Mouse (Mus musculus): ENCODE results near the gene Ppp1r14d. TPM values are rescaled to one million over a fixed set of nuclear protein-coding genes. Genes with fewer than 3 reads are reported as not detected.
A peak's percentile ranks its signal among the peaks of the same experiment; 100 is the strongest.

Ppp1r14d gene
- polyA plus RNA-seq, 1 experiment from 2014 or later: 3.4 TPM

- peak overlapping the region; percentile 95 for H3K27ac ChIP-seq (ENCODE audit: low read length)
- H3K9me3 ChIP-seq (replicated peaks; ENCODE audit: control insufficient read depth, low read length): no peaks in the 10 kb centered on the region
- H3K27me3 ChIP-seq (ENCODE audit: control insufficient read depth, insufficient read depth, low read length): no peaks in the 10 kb centered on the region
- peaks cover 8% of the 10 kb centered on the region for H3K36me3 ChIP-seq (ENCODE audit: control insufficient read depth, insufficient read depth, low read length)
- H3K4me3 ChIP-seq (replicated peaks; ENCODE audit: low read length): peak overlapping the region; percentile 89
- peak overlapping the region; percentile 78 for H3K4me2 ChIP-seq (ENCODE audit: low read depth, low read length)
- H3K9ac ChIP-seq (ENCODE audit: low read length): peak overlapping the region; percentile 85
- WGBS: 15% methylated on average over 6 of the region's 6 CpGs
- peaks cover 10% of the 10 kb centered on the region for H3K4me1 ChIP-seq (ENCODE audit: control insufficient read depth, insufficient read depth, low read length)
- no peak for ATAC-seq (ENCODE audit: insufficient read depth, low FRiP score)
Observed at GRCm38 (mm10) chr2:119207961-119208343, 21.8 kb downstream of the Ppp1r14d start.

GRCm38 (mm10) chr2:119203871-119204460, 25.7 kb downstream of the Ppp1r14d start:
- H3K9me3 ChIP-seq (replicated peaks; ENCODE audit: control insufficient read depth, low read length): no peaks in the 10 kb centered on the region
- H3K4me3 ChIP-seq (replicated peaks; ENCODE audit: low read length): no peak overlapping the region
- no peak overlapping the region for H3K4me2 ChIP-seq (ENCODE audit: low read depth, low read length)
- no peak for ATAC-seq (ENCODE audit: insufficient read depth, low FRiP score)
- peak overlapping the region; percentile 40; the same call in 1 of the 2 replicates for H3K27ac ChIP-seq (ENCODE audit: low read length)
- H3K36me3 ChIP-seq (ENCODE audit: control insufficient read depth, insufficient read depth, low read length): no peaks in the 10 kb centered on the region
- no peaks in the 10 kb centered on the region for H3K27me3 ChIP-seq (ENCODE audit: control insufficient read depth, insufficient read depth, low read length)
- H3K4me1 ChIP-seq (ENCODE audit: control insufficient read depth, insufficient read depth, low read length): peaks cover 12% of the 10 kb centered on the region
- 68% methylated on average over 4 of the region's 4 CpGs for WGBS
- no peak overlapping the region for H3K9ac ChIP-seq (ENCODE audit: low read length)

GRCm38 (mm10) chr2:119202914-119203453, 26.7 kb downstream of the Ppp1r14d start:
- no peak overlapping the region for H3K27ac ChIP-seq (ENCODE audit: low read length)
- no peak for ATAC-seq (ENCODE audit: insufficient read depth, low FRiP score)
- WGBS: 39% methylated on average over 5 of the region's 5 CpGs

GRCm38 (mm10) chr2:119198934-119199333, 30.8 kb downstream of the Ppp1r14d start:
- Histone ChIP-seq H3K4me2 (ENCODE audit: low read depth, low read length) (no peak overlapping the region), H3K9ac (ENCODE audit: low read length) (no peak overlapping the region), H3K9me3 (replicated peaks; ENCODE audit: control insufficient read depth, low read length) (no peaks in the 10 kb centered on the region), H3K36me3 (ENCODE audit: control insufficient read depth, insufficient read depth, low read length) (no peaks in the 10 kb centered on the region), H3K4me1 (ENCODE audit: control insufficient read depth, insufficient read depth, low read length) (peaks cover 8% of the 10 kb centered on the region), H3K27me3 (ENCODE audit: control insufficient read depth, insufficient read depth, low read length) (no peaks in the 10 kb centered on the region), H3K27ac (ENCODE audit: low read length) (no peak overlapping the region), H3K4me3 (replicated peaks; ENCODE audit: low read length) (no peak overlapping the region)
- 62% methylated on average over 3 of the region's 3 CpGs for WGBS
- ATAC-seq (ENCODE audit: insufficient read depth, low FRiP score): no peak

More at GRCm38 (mm10) chr2:119202914-119203453, 26.7 kb downstream of the Ppp1r14d start:
- no peaks in the 10 kb centered on the region for H3K9me3 ChIP-seq (replicated peaks; ENCODE audit: control insufficient read depth, low read length)
- peaks cover 11% of the 10 kb centered on the region for H3K4me1 ChIP-seq (ENCODE audit: control insufficient read depth, insufficient read depth, low read length)
- H3K27me3 ChIP-seq (ENCODE audit: control insufficient read depth, insufficient read depth, low read length): no peaks in the 10 kb centered on the region
- no peak overlapping the region for H3K4me2 ChIP-seq (ENCODE audit: low read depth, low read length)
- no peaks in the 10 kb centered on the region for H3K36me3 ChIP-seq (ENCODE audit: control insufficient read depth, insufficient read depth, low read length)
- no peak overlapping the region for H3K9ac ChIP-seq (ENCODE audit: low read length)
- H3K4me3 ChIP-seq (replicated peaks; ENCODE audit: low read length): no peak overlapping the region

GRCm38 (mm10) chr2:119198049-119198448, 31.7 kb downstream of the Ppp1r14d start:
- H3K4me1 ChIP-seq (ENCODE audit: control insufficient read depth, insufficient read depth, low read length): peaks cover 6% of the 10 kb centered on the region
- H3K4me2 ChIP-seq (ENCODE audit: low read depth, low read length): no peak overlapping the region
- no peak overlapping the region; the same call in 1 of the 2 replicates for H3K9ac ChIP-seq (ENCODE audit: low read length)
- no peaks in the 10 kb centered on the region for H3K27me3 ChIP-seq (ENCODE audit: control insufficient read depth, insufficient read depth, low read length)
- 31% methylated on average over 1 of the region's 1 CpGs for WGBS
- H3K27ac ChIP-seq (ENCODE audit: low read length): no peak overlapping the region
- no peak overlapping the region for H3K4me3 ChIP-seq (replicated peaks; ENCODE audit: low read length)
- no peaks in the 10 kb centered on the region for H3K9me3 ChIP-seq (replicated peaks; ENCODE audit: control insufficient read depth, low read length)
- no peaks in the 10 kb centered on the region for H3K36me3 ChIP-seq (ENCODE audit: control insufficient read depth, insufficient read depth, low read length)
- no peak for ATAC-seq (ENCODE audit: insufficient read depth, low FRiP score)

GRCm38 (mm10) chr2:119197493-119197892, 32.2 kb downstream of the Ppp1r14d start:
- Histone ChIP-seq H3K4me1 (ENCODE audit: control insufficient read depth, insufficient read depth, low read length) (peaks cover under 1% of the 10 kb centered on the region; the same call in 1 of the 2 replicates), H3K27me3 (ENCODE audit: control insufficient read depth, insufficient read depth, low read length) (no peaks in the 10 kb centered on the region), H3K9ac (ENCODE audit: low read length) (no peak overlapping the region), H3K36me3 (ENCODE audit: control insufficient read depth, insufficient read depth, low read length) (no peaks in the 10 kb centered on the region), H3K4me3 (replicated peaks; ENCODE audit: low read length) (no peak overlapping the region), H3K27ac (ENCODE audit: low read length) (no peak overlapping the region), H3K9me3 (replicated peaks; ENCODE audit: control insufficient read depth, low read length) (no peaks in the 10 kb centered on the region), H3K4me2 (ENCODE audit: low read depth, low read length) (no peak overlapping the region)
- 61% methylated on average over 1 of the region's 1 CpGs for WGBS
- ATAC-seq (ENCODE audit: insufficient read depth, low FRiP score): no peak

- Histone ChIP-seq H3K27ac (ENCODE audit: low read length) (no peak overlapping the region), H3K36me3 (ENCODE audit: control insufficient read depth, insufficient read depth, low read length) (no peaks in the 10 kb centered on the region), H3K9me3 (replicated peaks; ENCODE audit: control insufficient read depth, low read length) (no peaks in the 10 kb centered on the region), H3K9ac (ENCODE audit: low read length) (no peak overlapping the region), H3K4me1 (ENCODE audit: control insufficient read depth, insufficient read depth, low read length) (no peaks in the 10 kb centered on the region), H3K4me3 (replicated peaks; ENCODE audit: low read length) (no peak overlapping the region), H3K4me2 (ENCODE audit: low read depth, low read length) (no peak overlapping the region), H3K27me3 (ENCODE audit: control insufficient read depth, insufficient read depth, low read length) (no peaks in the 10 kb centered on the region)
- WGBS: 46% methylated on average over 4 of the region's 4 CpGs
- ATAC-seq (ENCODE audit: insufficient read depth, low FRiP score): no peak
Observed at GRCm38 (mm10) chr2:119196316-119197108, 33.2 kb downstream of the Ppp1r14d start.

- no peaks in the 10 kb centered on the region for H3K36me3 ChIP-seq (ENCODE audit: control insufficient read depth, insufficient read depth, low read length)
- no peak for ATAC-seq (ENCODE audit: insufficient read depth, low FRiP score)
- H3K9ac ChIP-seq (ENCODE audit: low read length): no peak overlapping the region
- 0 out of 2 replicates have a peak, but pooled peaks cover 2% of the 10 kb centered on the region for H3K4me1 ChIP-seq (ENCODE audit: control insufficient read depth, insufficient read depth, low read length)
- H3K4me2 ChIP-seq (ENCODE audit: low read depth, low read length): no peak overlapping the region
- H3K9me3 ChIP-seq (replicated peaks; ENCODE audit: control insufficient read depth, low read length): no peaks in the 10 kb centered on the region
- WGBS: 85% methylated on average over 5 of the region's 5 CpGs
- no peak overlapping the region for H3K4me3 ChIP-seq (replicated peaks; ENCODE audit: low read length)
- peak overlapping the region; percentile 38 for H3K27ac ChIP-seq (ENCODE audit: low read length)
- no peaks in the 10 kb centered on the region for H3K27me3 ChIP-seq (ENCODE audit: control insufficient read depth, insufficient read depth, low read length)
Observed at GRCm38 (mm10) chr2:119194140-119194539, 35.6 kb downstream of the Ppp1r14d start.

GRCm38 (mm10) chr2:119190969-119191368, 38.7 kb downstream of the Ppp1r14d start:
- no peak overlapping the region for H3K4me2 ChIP-seq (ENCODE audit: low read depth, low read length)
- H3K4me3 ChIP-seq (replicated peaks; ENCODE audit: low read length): no peak overlapping the region
- 0 out of 2 replicates have a peak, but pooled peaks cover 3% of the 10 kb centered on the region for H3K4me1 ChIP-seq (ENCODE audit: control insufficient read depth, insufficient read depth, low read length)
- H3K36me3 ChIP-seq (ENCODE audit: control insufficient read depth, insufficient read depth, low read length): no peaks in the 10 kb centered on the region
- ATAC-seq (ENCODE audit: insufficient read depth, low FRiP score): no peak
- H3K9ac ChIP-seq (ENCODE audit: low read length): no peak overlapping the region
- 75% methylated on average over 5 of the region's 5 CpGs for WGBS
- H3K27me3 ChIP-seq (ENCODE audit: control insufficient read depth, insufficient read depth, low read length): no peaks in the 10 kb centered on the region
- H3K9me3 ChIP-seq (replicated peaks; ENCODE audit: control insufficient read depth, low read length): no peaks in the 10 kb centered on the region
- H3K27ac ChIP-seq (ENCODE audit: low read length): no peak overlapping the region
